Mouse (Mus musculus) left cerebral cortex, adult 11 months (tissue): ENCODE measurements around the gene Vipas39.

Experiments
- DNase-seq: peaks from one replicate; pipeline ENCODE4 v3.0.0; 2022; ENCODE audit warnings: low spot score

Vipas39 gene

GRCm38 (mm10) chr12:87196310-87196709 lies 69.7 kb downstream of the Vipas39 start:
- no peak for DNase-seq

GRCm38 (mm10) chr12:87195069-87195468 lies 71.0 kb downstream of the Vipas39 start:
- DNase-seq, result no peak

GRCm38 (mm10) chr12:87193008-87193407 lies 73.0 kb downstream of the Vipas39 start:
- no peak for DNase-seq
